Mouse (Mus musculus) T-helper 1 cell (primary cell): Measurements from ENCODE around the gene Dnajb13.

Experiments
- in situ Hi-C: fragments of 300-600 bp; cut with MboI, MseI; formaldehyde crosslinking; loops from one replicate; pipeline ENCODE4 v1.15.1; 2025; ENCODE audit warnings: high pct_unique_total_duplicates

Gene Dnajb13

GRCm38 (mm10) chr7:100461621-100462151 lies 53.1 kb downstream of the Dnajb13 start:
- in situ Hi-C loops: loop anchor here (25.0 kb wide), 1 partner anchor 799 kb away; no protein-coding TSS in a partner anchor

DNA sequence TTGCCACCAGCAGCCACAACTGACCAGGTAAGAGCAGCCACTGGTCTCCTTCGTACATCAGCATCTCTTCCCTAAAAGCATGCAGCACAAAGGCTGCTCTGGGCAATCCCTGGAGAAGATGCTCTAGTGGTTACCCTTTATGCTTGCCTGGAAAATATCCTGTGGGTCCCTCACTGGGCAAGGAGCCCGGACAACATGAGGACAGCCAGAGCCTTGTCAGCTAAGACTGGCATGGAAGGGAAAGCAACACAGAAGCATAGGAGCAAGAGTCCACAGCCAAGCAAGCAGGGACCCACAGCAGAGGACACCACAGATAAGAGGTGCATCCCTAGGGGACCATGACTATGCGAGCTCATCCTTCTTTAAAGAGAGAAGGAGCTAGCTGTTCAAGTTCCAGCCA lies 54.9 kb downstream of the Dnajb13 start:
- in situ Hi-C loops: loop anchor here (25.0 kb wide), 1 partner anchor 798 kb away; no protein-coding TSS in a partner anchor

DNA sequence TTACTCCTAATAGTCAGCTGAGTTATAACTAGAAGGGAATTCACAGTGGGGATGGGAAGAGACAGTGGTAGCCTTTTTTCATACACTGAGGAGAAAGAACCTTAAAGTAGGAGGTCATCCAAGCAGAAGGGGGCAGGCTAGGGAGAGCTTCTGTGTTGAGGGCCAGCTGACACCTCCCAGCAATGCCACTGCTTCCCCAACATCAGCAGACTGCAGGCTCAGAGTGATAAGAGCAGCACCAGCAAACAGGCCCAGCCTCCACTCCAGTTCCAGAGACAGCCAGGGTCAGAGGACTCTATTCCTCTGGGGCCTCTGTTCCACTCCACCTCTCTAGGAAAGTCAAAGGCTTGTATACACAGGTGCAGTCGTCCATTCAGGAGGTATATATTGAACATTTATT lies 56.6 kb downstream of the Dnajb13 start:
- in situ Hi-C loops: loop anchor here (25.0 kb wide), 1 partner anchor 796 kb away; no protein-coding TSS in a partner anchor
